ENCODE assay signal across 8 mouse cellular contexts in genomic region chr2:60962001-60962670, GRCm38 (mm10). TPM values are rescaled to one million over a fixed set of nuclear protein-coding genes. Genes with fewer than 3 reads are reported as not detected.
DNase-seq lines count a peak whose midpoint lies in the region; ATAC-seq lines count a peak whose summit lies in the region.

No protein-coding gene starts in this region.

- intact Hi-C loops in left cerebral cortex, postnatal 4 days (cut with DNase I) = loop anchor here (10.0 kb wide), 1 partner anchor 443 kb away; no protein-coding TSS in a partner anchor

- WGBS in lung, embryonic 15.5 days = under 1% methylated on average over 40 of the region's 64 CpGs

- H3K4me1 ChIP-seq in lung, embryonic 15.5 days = peaks cover 19% of the 10 kb centered on the region; the same call in 1 of the 2 replicates

- peak overlapping the region; percentile 89 for H3K9ac ChIP-seq in lung, embryonic 15.5 days

- peak overlapping the region; percentile 57 for H3K4me2 ChIP-seq in lung, embryonic 15.5 days

- DNase-seq in left cerebral cortex, postnatal 4 days = peak; percentile 48
- no peak for DNase-seq in left cerebral cortex, adult 8-10 months (ENCODE audit: low spot score in 2 of 2)
- DNase-seq in embryo, embryonic 10 days (ENCODE audit: low spot score) = peak; percentile 78
- DNase-seq in heart, adult 18-20 months = peak; percentile 74
- peak; percentile 82 for DNase-seq in kidney, adult 18-20 months
- peak; percentile 72 for DNase-seq in ovary, postnatal 36 days (ENCODE audit: low spot score)

- H3K36me3 ChIP-seq in lung, embryonic 15.5 days = no peaks in the 10 kb centered on the region

- no peaks in the 10 kb centered on the region for H3K9me3 ChIP-seq in lung, embryonic 15.5 days

- H3K27me3 ChIP-seq in lung, embryonic 15.5 days = no peaks in the 10 kb centered on the region

- peak overlapping the region; percentile 77 for H3K4me3 ChIP-seq in lung, embryonic 15.5 days

- H3K27ac ChIP-seq in lung, embryonic 15.5 days = peak overlapping the region; percentile 99

- ATAC-seq in lung, embryonic 15.5 days (ENCODE audit: borderline replicate concordance, extremely low read depth, low FRiP score, low TSS enrichment) = peak; percentile 92
- no peak for ATAC-seq in megakaryocyte-erythroid progenitor cell, adult 5-6 weeks (replicated peaks; ENCODE audit: low FRiP score, low TSS enrichment, poor library complexity, severe bottlenecking)

RNA-seq across cellular contexts. Expression of gene Rbms1, which starts 0.9 kb away (rescaled TPM):
- 10 to 100 TPM; 36.7 to 51.8 TPM for total RNA-seq in left cerebral cortex, postnatal 4 days (2021)
- 10 to 100 TPM; 20.8 to 25.4 (median 23.8) TPM for total RNA-seq in left cerebral cortex, adult 8-10 months (2022)
- 10 to 100 TPM; 36.3 to 42.7 TPM for total RNA-seq in heart, adult 18-20 months (2021)
- polyA plus RNA-seq in lung, embryonic 15.5 days (2015; fragmentation: Nextera tagmentation; extraction: Ambion mirVana) = 136 and 139 TPM in 2 replicates
- total RNA-seq in megakaryocyte-erythroid progenitor cell, adult 5-6 weeks (2014; fragmentation: Nextera tagmentation) = 8.9 and 15.6 TPM in 2 replicates
- total RNA-seq in megakaryocyte-erythroid progenitor cell, adult 5-6 weeks (2017) = 13.1 and 16.4 TPM in 2 replicates

Comparison
In these comparisons a context has a peak if more than half of its experiments do, and no peak if none do; other contexts are left out.
1. DNase-seq: peak in left cerebral cortex, postnatal 4 days (single experiment), embryo, embryonic 10 days (single experiment), heart, adult 18-20 months (2 of 2), kidney, adult 18-20 months (single experiment) and ovary, postnatal 36 days (single experiment); none in left cerebral cortex, adult 8-10 months (0 of 2).